Mouse (Mus musculus): ENCODE data around the gene Acbd7. TPM values are rescaled to one million over a fixed set of nuclear protein-coding genes. Genes with fewer than 3 reads are reported as not detected.

Gene Acbd7
- under 1 TPM in 1 of 2 experiments, not detected in 1; 0.64 TPM for total RNA-seq (2021)
- long read RNA-seq, experiment 1, result 0 reads
- long read RNA-seq, experiment 2, result 0 reads

GRCm38 (mm10) chr2:3335611-3336301, at the start of gene Acbd7:
Gene Acbd7 (plus strand): TSS chr2:3336168.
- peak; percentile 43 to 50 for DNase-seq (ENCODE audit: low spot score in 2 of 2)

DNA sequence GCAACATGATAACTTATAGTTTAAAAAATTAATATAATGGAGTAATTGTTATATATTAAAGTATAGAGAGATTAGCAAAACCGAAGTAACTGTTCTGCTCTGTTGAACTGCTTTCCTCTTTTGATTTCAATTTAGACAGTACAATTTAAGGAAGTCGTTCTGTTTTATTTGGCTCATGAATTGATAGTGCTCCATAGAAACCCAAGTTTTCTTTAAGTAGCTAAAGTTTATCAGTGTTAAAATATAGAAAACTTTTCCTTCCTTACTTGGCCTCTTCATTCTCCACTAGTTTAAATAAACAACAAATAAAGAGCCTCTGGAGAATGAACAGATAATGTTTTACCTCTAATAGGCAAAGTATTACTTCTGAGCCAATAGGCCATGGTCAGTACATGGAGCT, 49.7 kb upstream of the Acbd7 start:
- DNase-seq (ENCODE audit: low spot score in 2 of 2), result no peak

- no peak for DNase-seq (ENCODE audit: low spot score in 2 of 2)
Observed at GRCm38 (mm10) chr2:3289581-3289980, 46.4 kb upstream of the Acbd7 start.

DNA sequence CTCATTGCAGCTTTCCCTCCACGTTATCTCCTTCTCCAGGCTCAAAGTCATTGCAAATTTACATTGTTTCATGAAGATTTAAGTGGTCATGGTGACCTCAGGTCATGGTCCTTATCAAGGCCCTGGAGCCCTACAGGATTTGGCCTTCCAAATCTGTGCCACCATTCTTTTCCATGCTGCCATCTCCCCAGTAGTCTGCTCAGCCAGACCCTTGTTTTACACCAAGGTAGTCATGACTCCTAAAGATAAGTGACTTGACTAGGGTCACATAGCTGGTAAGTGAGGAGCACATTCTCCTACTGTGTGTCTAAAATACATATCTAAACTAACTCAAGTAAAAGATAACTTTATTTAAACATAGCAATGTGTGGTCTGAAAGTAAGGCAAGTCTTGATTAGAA, 43.8 kb upstream of the Acbd7 start:
- DNase-seq (ENCODE audit: low spot score in 2 of 2), result no peak

DNA sequence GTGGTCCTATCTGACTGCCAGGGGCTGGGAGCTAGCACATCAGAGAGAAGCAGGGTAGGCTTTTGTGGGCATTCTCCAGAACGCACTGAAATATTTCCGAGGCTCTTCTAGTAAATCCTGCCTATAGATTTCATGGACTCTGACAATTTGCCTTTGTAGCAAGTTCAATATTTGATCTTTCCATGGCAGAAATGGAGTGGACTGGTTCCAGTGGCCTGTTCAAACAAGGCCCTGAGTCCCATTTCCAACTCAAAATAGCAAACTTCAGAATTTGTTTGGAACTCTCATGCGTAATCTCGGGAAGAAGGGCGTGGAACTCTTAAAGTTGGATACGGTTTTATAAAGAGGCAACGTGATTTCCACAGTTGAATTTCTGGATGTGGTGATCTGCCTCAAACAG, 40.1 kb upstream of the Acbd7 start:
- DNase-seq (ENCODE audit: low spot score in 2 of 2), result no peak

GRCm38 (mm10) chr2:3305426-3306025, 30.4 kb upstream of the Acbd7 start:
- DNase-seq (ENCODE audit: low spot score in 2 of 2), result peak; percentile 57 to 67

DNA sequence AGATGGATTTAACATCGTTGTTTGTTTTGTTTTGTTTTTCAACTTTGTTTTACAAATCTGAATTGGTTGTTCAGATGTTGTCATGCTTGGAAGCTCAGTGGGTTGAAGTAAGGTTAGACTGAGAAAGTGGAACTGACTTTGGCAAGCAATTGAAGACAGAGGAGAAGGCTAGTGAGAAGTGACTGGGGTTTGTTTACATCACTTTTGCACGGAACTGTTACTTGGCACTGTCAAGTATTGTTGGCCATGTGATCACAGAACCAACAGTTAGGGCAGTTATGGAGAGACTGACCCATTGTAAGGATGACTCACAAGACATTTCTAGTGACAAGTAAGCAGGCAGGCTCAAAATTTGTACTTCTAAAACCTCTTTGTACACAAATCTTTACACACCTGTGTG, 12.8 kb upstream of the Acbd7 start:
- no peak for DNase-seq (ENCODE audit: low spot score in 2 of 2)

DNA sequence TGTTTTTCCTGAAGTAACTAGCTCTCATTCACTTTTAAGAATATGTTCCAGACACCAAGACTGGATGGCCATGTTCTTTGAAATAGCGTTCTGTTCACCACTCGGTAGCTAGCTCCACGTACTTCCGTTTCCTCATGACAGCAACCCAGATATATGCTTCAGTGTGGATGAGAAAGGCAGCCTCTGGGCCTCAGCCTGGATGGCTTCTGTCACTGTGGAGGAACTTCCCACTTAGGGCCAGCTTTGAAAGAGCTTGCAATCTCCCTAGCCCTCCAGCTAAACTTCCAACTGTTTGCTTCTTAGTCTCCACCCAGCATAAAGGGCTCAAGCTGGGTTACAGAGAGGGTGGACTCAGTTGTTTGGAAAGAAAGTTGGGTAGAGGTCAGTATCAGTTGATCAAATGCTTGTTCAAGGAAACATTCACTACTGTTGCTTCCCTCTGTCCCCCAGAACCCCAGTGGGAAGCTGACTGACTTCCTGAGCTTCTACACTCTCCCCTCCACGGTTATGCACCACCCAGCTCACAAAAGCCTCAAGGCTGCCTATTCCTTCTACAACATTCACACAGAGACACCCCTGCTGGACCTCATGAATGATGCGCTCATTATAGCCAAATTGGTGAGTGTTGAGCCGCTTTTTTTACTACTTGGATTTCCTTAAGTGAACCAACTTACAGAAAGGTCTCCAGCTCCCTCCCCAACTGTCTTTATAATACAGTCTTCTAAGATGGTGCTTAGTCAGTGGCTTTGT, 11.4 kb upstream of the Acbd7 start:
- DNase-seq (ENCODE audit: low spot score in 2 of 2), result no peak

DNA sequence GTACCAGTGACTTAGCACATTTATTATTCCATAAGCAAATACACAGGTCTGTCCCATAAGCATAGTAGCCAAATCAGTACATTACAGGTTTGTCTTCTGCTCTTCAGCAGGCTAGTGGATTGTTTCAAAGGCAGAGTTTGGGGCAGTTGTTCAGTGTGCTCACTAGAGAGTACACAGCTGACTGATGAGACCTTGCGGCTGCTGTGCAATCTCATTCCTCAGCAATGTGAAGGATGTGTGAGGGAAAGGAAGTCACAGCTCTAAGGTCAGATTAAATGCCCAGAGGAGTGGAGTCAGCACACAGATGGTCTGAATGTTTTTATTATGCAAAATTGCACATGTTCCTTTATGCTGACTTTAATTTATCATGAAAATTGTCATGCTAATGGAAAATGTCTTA, 9.4 kb upstream of the Acbd7 start:
- no peak for DNase-seq (ENCODE audit: low spot score in 2 of 2)

DNA sequence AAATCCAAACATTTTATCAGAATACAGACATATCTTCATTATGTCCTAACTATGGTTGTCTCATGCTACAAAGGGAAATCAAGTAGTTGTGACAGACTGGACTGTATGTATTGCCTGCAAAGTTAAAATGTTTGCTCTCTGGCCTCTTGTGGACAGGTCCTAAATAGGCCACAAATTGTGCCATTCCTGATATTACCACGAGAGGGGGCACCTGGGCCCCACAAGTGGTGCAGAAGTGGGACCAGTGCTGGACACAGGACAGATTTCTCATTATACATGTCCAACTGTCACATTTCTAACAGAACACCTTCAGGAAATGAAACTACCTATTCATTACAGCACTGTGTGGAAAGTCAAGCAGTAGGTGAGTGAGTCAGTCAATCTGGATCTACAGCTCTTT, 8.6 kb upstream of the Acbd7 start:
- DNase-seq (ENCODE audit: low spot score in 2 of 2), result peak; percentile 62 to 69

GRCm38 (mm10) chr2:3331071-3331703, 4.8 kb upstream of the Acbd7 start:
- no peak for DNase-seq (ENCODE audit: low spot score in 2 of 2)

GRCm38 (mm10) chr2:3332056-3332455, 3.9 kb upstream of the Acbd7 start:
- no peak for DNase-seq (ENCODE audit: low spot score in 2 of 2)

DNA sequence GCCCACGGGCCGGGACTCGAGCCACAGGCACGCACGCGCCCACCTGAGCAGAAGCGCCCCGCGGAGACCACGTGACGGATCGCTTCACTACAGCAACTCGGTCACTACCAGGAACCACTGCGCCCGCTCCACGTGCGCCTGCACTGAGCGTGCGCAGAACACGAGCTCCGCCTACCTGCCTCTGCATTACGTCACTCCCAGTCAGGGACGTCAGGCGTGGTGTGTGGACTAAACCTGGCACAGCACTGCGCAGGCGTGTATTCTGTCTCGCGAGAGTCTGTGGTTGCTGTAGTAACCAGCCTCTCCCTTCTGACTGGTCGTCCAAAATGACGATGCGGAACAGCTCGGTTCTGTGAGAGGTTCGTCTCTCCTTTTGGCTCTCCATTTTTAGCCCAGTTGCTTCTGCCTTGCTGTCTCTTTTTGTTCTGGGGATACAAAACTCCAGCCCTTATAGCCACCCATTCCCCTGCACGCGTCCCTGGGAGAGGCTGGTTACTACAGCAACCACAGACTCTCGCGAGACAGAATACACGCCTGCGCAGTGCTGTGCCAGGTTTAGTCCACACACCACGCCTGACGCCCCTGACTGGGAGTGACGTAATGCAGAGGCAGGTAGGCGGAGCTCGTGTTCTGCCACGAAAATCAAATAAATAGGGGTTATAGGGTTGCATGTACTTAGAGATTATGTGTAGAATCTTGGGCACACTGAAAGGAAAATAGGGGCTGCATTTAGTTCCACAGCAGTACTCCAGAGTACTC, 3.3 kb upstream of the Acbd7 start, which contains the start of gene Rpp38:
Gene Rpp38, minus strand, starts transcription at position 160 of the 759 bp plus-strand sequence.
- DNase-seq (ENCODE audit: low spot score in 2 of 2), result peak; percentile 95 to 96

GRCm38 (mm10) chr2:3333761-3334160, 2.2 kb upstream of the Acbd7 start:
- DNase-seq (ENCODE audit: low spot score in 2 of 2), result no peak

DNA sequence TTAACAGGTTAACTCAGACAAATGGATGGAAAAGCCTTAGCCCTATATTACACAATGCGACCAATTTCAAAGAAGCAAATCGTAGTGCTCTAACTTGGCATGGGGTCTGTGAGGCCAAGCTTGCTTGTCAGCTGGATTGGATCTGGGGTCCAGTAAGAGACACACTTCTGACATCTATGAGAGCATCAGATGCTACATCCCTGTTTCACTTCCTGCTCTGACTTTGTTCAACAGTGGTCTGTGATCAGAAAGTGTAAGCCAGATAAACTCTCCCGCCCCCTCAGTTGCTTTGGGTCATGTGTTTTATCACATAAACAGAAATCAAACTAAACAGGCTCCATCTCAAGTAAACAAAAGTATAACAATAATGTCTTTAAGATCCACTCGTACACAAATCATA, 12.5 kb downstream of the Acbd7 start:
- no peak for DNase-seq (ENCODE audit: low spot score in 2 of 2)

GRCm38 (mm10) chr2:3348919-3349318, 13.0 kb downstream of the Acbd7 start:
- DNase-seq (ENCODE audit: low spot score in 2 of 2), result no peak

DNA sequence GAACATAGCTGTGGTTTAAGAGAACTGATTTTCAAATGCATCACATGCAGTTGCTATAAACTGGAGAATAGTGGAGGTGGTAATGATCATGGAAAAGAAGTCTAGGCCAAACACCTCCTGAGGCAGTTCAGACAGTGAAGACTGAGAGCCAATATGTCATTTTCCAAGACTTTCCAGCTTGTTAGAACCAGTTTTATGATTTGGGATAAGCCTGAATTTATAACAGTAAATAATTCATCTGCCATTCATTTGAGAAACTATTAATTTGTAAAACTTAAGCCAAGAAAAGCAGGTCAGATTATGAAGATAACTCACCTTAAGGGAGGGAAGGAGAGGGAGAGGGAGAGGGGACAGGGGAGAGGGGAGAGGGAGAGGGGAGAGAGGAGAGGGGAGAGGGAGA, 17.2 kb downstream of the Acbd7 start:
- DNase-seq (ENCODE audit: low spot score in 2 of 2), result no peak

DNA sequence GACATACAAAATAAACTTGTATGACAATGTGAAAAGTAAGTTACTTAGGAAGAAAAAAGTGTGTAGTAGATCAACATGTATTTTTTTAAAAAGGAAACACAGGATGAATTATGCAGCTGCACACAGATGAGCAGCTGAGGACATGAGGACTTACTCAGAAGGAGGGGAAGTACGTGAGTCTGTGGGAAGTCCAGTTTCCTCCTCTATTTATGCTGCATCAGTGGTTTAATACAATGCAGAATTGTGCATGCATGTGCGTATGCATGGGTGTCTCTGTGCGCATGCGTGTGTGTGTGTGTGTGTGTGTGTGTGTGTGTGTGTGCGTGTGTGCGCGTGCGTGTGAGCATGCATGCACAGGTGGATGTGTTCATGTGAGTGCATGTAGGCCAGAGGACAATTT, 19.8 kb downstream of the Acbd7 start:
- DNase-seq (ENCODE audit: low spot score in 2 of 2), result no peak

- no peak for DNase-seq (ENCODE audit: low spot score in 2 of 2)
Observed at GRCm38 (mm10) chr2:3356311-3356710, 20.3 kb downstream of the Acbd7 start.

GRCm38 (mm10) chr2:3357887-3358286, 21.9 kb downstream of the Acbd7 start:
- no peak for DNase-seq (ENCODE audit: low spot score in 2 of 2)

DNA sequence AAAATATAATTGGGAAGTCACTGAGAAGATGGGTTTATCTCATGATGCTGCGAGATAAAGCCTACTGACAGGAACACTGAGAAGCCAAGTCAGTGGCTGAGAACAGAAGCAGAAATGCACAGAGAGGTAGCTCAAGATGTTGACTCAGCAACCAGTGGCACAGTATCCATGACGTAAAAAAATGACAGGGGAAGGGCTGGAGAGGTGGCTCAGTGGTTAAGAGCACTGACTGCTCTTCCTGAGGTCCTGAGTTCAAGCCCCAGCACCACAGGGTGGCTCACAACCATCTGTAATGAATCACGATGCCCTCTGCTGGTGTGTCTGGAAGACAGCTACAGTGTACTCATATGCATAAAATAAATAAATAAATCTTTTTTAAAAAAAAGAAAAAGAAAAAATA, 25.1 kb downstream of the Acbd7 start:
- DNase-seq (ENCODE audit: low spot score in 2 of 2), result no peak
